Comparison of ENCODE assay signal across 8 mouse cellular contexts in the genomic region with DNA sequence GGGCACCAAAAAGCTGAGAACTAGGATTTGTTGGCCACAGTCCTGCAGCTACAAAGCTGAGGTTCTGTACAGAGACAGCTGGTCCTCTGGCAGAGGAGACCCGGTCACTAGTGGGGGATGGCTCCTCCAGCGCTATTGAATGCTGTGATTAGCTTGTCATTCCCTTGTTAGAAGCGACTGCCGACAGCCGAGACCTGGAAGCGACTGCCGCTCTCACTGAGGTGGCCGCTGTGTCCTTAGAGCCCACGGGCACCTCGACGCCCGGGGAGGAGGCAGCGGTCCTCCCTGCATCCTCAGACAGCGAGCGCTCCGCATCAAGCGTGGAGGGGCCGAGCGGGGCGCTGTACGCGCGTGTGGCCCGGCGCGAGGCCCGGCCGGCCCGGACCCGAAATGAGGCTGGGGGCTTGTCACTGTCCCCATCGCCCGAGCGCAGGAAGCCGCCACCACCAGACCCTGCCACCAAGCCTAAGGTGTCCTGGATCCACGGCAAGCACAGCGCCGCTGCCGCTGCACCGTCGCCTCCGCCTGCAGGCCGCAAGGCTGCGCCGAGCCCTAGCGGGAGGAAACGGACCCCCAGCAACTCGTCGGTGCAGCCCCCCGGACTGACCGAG. TPM values are rescaled to one million over a fixed set of nuclear protein-coding genes. Genes with fewer than 3 reads are reported as not detected.
DNase-seq lines count a peak whose midpoint lies in the region; ATAC-seq and TF ChIP-seq lines count a peak whose summit lies in the region.

No protein-coding gene starts in this region.

- 0 out of 2 replicates have a peak overlapping the region, but pooled peaks have one; percentile 34 for H3K27ac ChIP-seq in kidney, embryonic 15.5 days
- H3K27ac ChIP-seq in ES-E14 (ENCODE audit: insufficient read depth, low read depth, low read length, poor library complexity, severe bottlenecking), result no peak overlapping the region
- H3K27ac ChIP-seq in embryonic facial prominence, embryonic 12.5 days, result peak overlapping the region; percentile 80
- peak overlapping the region; percentile 80 for H3K27ac ChIP-seq in midbrain, embryonic 13.5 days

- peaks cover 74% of the 10 kb centered on the region for H3K4me1 ChIP-seq in kidney, embryonic 15.5 days
- peaks cover 0 to 9% of the 10 kb centered on the region in 2 experiments; a peak in 1 of 4 replicates for H3K4me1 ChIP-seq in ES-E14 (ENCODE audit: control insufficient read depth in 2 of 2, insufficient read depth in 2 of 2, low read length in 2 of 2, poor library complexity in 1 of 2)
- H3K4me1 ChIP-seq in embryonic facial prominence, embryonic 12.5 days, result peaks cover 91% of the 10 kb centered on the region
- peaks cover 54% of the 10 kb centered on the region for H3K4me1 ChIP-seq in midbrain, embryonic 13.5 days (replicated peaks)

- peaks cover 83% of the 10 kb centered on the region for H3K27me3 ChIP-seq in kidney, embryonic 15.5 days
- peaks cover 44% of the 10 kb centered on the region for H3K27me3 ChIP-seq in embryonic facial prominence, embryonic 12.5 days
- peaks cover 79% of the 10 kb centered on the region for H3K27me3 ChIP-seq in midbrain, embryonic 13.5 days

- peak overlapping the region; percentile 49 for H3K4me3 ChIP-seq in kidney, embryonic 15.5 days (replicated peaks)
- peak overlapping the region; percentile 69 for H3K4me3 ChIP-seq in ES-E14 (ENCODE audit: insufficient read depth in 1 of 2, low read depth in 1 of 2, low read length in 2 of 2, poor library complexity in 1 of 2, severe bottlenecking in 1 of 2)
- H3K4me3 ChIP-seq in embryonic facial prominence, embryonic 12.5 days, result peak overlapping the region; percentile 39
- H3K4me3 ChIP-seq in midbrain, embryonic 13.5 days (replicated peaks), result peak overlapping the region; percentile 61

- WGBS in kidney, embryonic 15.5 days, result 11% methylated on average over 50 of the region's 50 CpGs
- WGBS in embryonic facial prominence, embryonic 12.5 days, result 4% methylated on average over 50 of the region's 50 CpGs
- 1% methylated on average over 34 of the region's 50 CpGs for WGBS in midbrain, embryonic 13.5 days

- peak overlapping the region; percentile 89 for H3K4me2 ChIP-seq in kidney, embryonic 15.5 days
- peak overlapping the region; percentile 75 for H3K4me2 ChIP-seq in embryonic facial prominence, embryonic 12.5 days (replicated peaks)
- H3K4me2 ChIP-seq in midbrain, embryonic 13.5 days (replicated peaks), result peak overlapping the region; percentile 91

- DNase-seq in kidney, postnatal 14 days, result no peak
- no peak for DNase-seq in ES-E14 (ENCODE audit: low read depth, low spot score)
- peak; percentile 38 for DNase-seq in induced T-regulatory cell, adult 2 months (ENCODE audit: low read depth)
- no peak for DNase-seq in c-Kit-positive CD71-positive TER-119-positive erythroid progenitor cells, embryonic 14.5 days (ENCODE audit: low spot score)
- no peak for DNase-seq in gastrocnemius, adult 8-10 months (ENCODE audit: low spot score in 2 of 2)

- no peaks in the 10 kb centered on the region for H3K9me3 ChIP-seq in kidney, embryonic 15.5 days (replicated peaks)
- H3K9me3 ChIP-seq in ES-E14 (ENCODE audit: control insufficient read depth, insufficient read depth, low read depth, low read length), result no peaks in the 10 kb centered on the region
- H3K9me3 ChIP-seq in embryonic facial prominence, embryonic 12.5 days, result no peaks in the 10 kb centered on the region
- no peaks in the 10 kb centered on the region for H3K9me3 ChIP-seq in midbrain, embryonic 13.5 days

- peak overlapping the region; percentile 54 for H3K9ac ChIP-seq in kidney, embryonic 15.5 days
- H3K9ac ChIP-seq in ES-E14 (ENCODE audit: insufficient read depth, low read depth, low read length, poor library complexity, severe bottlenecking), result peak overlapping the region; percentile 69
- H3K9ac ChIP-seq in embryonic facial prominence, embryonic 12.5 days, result peak overlapping the region; percentile 75
- peak overlapping the region; percentile 87 for H3K9ac ChIP-seq in midbrain, embryonic 13.5 days (replicated peaks)

- 0 out of 2 replicates have a peak, but pooled peaks have one; percentile 4 for ATAC-seq in kidney, embryonic 15.5 days (replicated peaks; ENCODE audit: low FRiP score)
- no peak for ATAC-seq in embryonic facial prominence, embryonic 12.5 days (ENCODE audit: insufficient number of reproducible peaks, insufficient read depth, low FRiP score, low TSS enrichment)
- peak; percentile 40; the same call in 1 of the 2 replicates for ATAC-seq in midbrain, embryonic 13.5 days

- peaks cover 5% of the 10 kb centered on the region; the same call in 1 of the 2 replicates for H3K36me3 ChIP-seq in kidney, embryonic 15.5 days
- no peaks in the 10 kb centered on the region for H3K36me3 ChIP-seq in ES-E14 (ENCODE audit: control insufficient read depth, insufficient read depth, low read length, poor library complexity, severe bottlenecking)
- H3K36me3 ChIP-seq in embryonic facial prominence, embryonic 12.5 days, result peaks cover 18% of the 10 kb centered on the region
- no peaks in the 10 kb centered on the region for H3K36me3 ChIP-seq in midbrain, embryonic 13.5 days

- in situ Hi-C loops in ES-E14 (cut with MboI; ENCODE audit: low sequenced_read_pairs in 2 of 2, unreplicated experiment in 2 of 2), result loop anchor here (10.0 to 25.0 kb wide), 2 partner anchors 778 to 806 kb away; a partner anchor contains a TSS

TF ChIP-seq in ES-E14, 5 proteins besides CTCF, POLR2A, EP300 and RAD21:
- no peak for TF ChIP-seq CHD2 (IDR thresholded peaks at IDR 0.05; ENCODE audit: low read depth, low read length)
- TF ChIP-seq ZC3H11A (IDR thresholded peaks at IDR 0.05; ENCODE audit: borderline replicate concordance, low read depth, low read length), result no peak
- TF ChIP-seq MAFK (IDR thresholded peaks at IDR 0.05; ENCODE audit: insufficient read depth, low read depth, low read length), result no peak
- TF ChIP-seq ZNF384 (IDR thresholded peaks at IDR 0.05; ENCODE audit: low read depth, low read length), result no peak
- no peak for TF ChIP-seq HCFC1 (IDR thresholded peaks at IDR 0.05; ENCODE audit: borderline replicate concordance, insufficient read depth, low read length)

RNA-seq across cellular contexts. Expression of a gene that starts 9.6 kb away (rescaled TPM):
- 10.8 and 12.3 TPM in 2 replicates for polyA plus RNA-seq in kidney, embryonic 15.5 days (2015; fragmentation: Nextera tagmentation; extraction: Ambion mirVana)
- total RNA-seq in ES-E14 (2012; rRNA removed), result 7.2 and 8.1 TPM in 2 replicates
- 47.6 and 49.8 TPM in 2 replicates for polyA plus RNA-seq in embryonic facial prominence, embryonic 12.5 days (2016; fragmentation: Nextera tagmentation; extraction: Ambion mirVana)
- polyA plus RNA-seq in midbrain, embryonic 13.5 days (2015; fragmentation: Nextera tagmentation; extraction: Ambion mirVana), result 0.85 and 1.6 TPM in 2 replicates
- total RNA-seq in gastrocnemius, adult 8-10 months (2022), result 1 to 10 TPM; 1.1 to 3.3 (median 2.4) TPM

RNA-seq across cellular contexts. Expression of a gene that starts 26.2 kb away (rescaled TPM):
- polyA plus RNA-seq in kidney, embryonic 15.5 days (2015; fragmentation: Nextera tagmentation; extraction: Ambion mirVana), result 0.26 and 0.27 TPM in 2 replicates
- 0.16 TPM in 1 of 2 replicates, not detected in the other for total RNA-seq in ES-E14 (2012; rRNA removed)
- polyA plus RNA-seq in embryonic facial prominence, embryonic 12.5 days (2016; fragmentation: Nextera tagmentation; extraction: Ambion mirVana), result 0.47 and 0.70 TPM in 2 replicates
- 0.54 and 0.70 TPM in 2 replicates for polyA plus RNA-seq in midbrain, embryonic 13.5 days (2015; fragmentation: Nextera tagmentation; extraction: Ambion mirVana)
- not detected for total RNA-seq in gastrocnemius, adult 8-10 months (2022)

RNA-seq across cellular contexts. Expression of a gene that starts 31.5 kb away (rescaled TPM):
- 20.2 and 21.6 TPM in 2 replicates for polyA plus RNA-seq in kidney, embryonic 15.5 days (2015; fragmentation: Nextera tagmentation; extraction: Ambion mirVana)
- 2.4 and 3.5 TPM in 2 replicates for total RNA-seq in ES-E14 (2012; rRNA removed)
- polyA plus RNA-seq in embryonic facial prominence, embryonic 12.5 days (2016; fragmentation: Nextera tagmentation; extraction: Ambion mirVana), result 2.6 and 3.3 TPM in 2 replicates
- 5.3 and 5.5 TPM in 2 replicates for polyA plus RNA-seq in midbrain, embryonic 13.5 days (2015; fragmentation: Nextera tagmentation; extraction: Ambion mirVana)
- 1 to 10 TPM in 2 of 4 experiments, under 1 TPM in 2; 0.46 to 1.1 (median 0.81) TPM for total RNA-seq in gastrocnemius, adult 8-10 months (2022)

RNA-seq across cellular contexts. Expression of a gene that starts 47.3 kb away (rescaled TPM):
- 65.1 and 71.4 TPM in 2 replicates for polyA plus RNA-seq in kidney, embryonic 15.5 days (2015; fragmentation: Nextera tagmentation; extraction: Ambion mirVana)
- total RNA-seq in ES-E14 (2012; rRNA removed), result 48.5 and 64.7 TPM in 2 replicates
- 92.6 and 94.5 TPM in 2 replicates for polyA plus RNA-seq in embryonic facial prominence, embryonic 12.5 days (2016; fragmentation: Nextera tagmentation; extraction: Ambion mirVana)
- 64.9 and 68.9 TPM in 2 replicates for polyA plus RNA-seq in midbrain, embryonic 13.5 days (2015; fragmentation: Nextera tagmentation; extraction: Ambion mirVana)
- total RNA-seq in gastrocnemius, adult 8-10 months (2022), result 10 to 100 TPM; 20.1 to 30.6 (median 25.4) TPM
